ENCODE assay signal across 25 mouse cellular contexts in the genomic region with DNA sequence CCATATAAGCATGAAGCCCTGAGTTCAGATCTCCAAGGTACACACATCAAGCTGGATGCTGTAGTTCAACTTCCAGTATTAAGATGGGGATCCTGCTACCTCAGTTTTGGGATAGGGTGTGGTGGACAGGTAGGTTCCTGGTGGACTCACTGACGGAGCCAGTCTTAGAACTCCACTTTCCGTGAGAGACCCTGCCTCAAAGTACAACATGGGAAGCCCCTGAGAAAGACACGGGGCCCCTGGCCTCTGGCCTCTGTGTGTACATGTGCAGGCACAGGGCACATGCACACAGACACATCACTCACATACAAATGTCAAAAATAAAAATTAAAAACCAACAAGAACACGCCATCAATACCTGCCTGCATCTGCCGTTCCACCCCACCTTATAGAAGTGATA. TPM values are rescaled to one million over a fixed set of nuclear protein-coding genes. Genes with fewer than 3 reads are reported as not detected.
DNase-seq lines count a peak whose midpoint lies in the region; ATAC-seq and TF ChIP-seq lines count a peak whose summit lies in the region.
"Had no signal": no experiment of that assay in that cellular context is flagged by ENCODE, and none has a peak within 500 bp of the region (broad histone marks: within the 10 kb centered on the region; RNA-seq: fewer than 3 reads in every experiment).

No protein-coding gene starts in this region.

- peaks cover 26% of the 10 kb centered on the region; the same call in 1 of the 2 replicates for H3K4me1 ChIP-seq in heart, embryonic 10.5 days
- peaks cover 19% of the 10 kb centered on the region for H3K4me1 ChIP-seq in heart, embryonic 12.5 days (replicated peaks)
- peaks cover 19% of the 10 kb centered on the region for H3K4me1 ChIP-seq in heart, embryonic 16.5 days (ENCODE audit: control insufficient read depth, insufficient read depth, low read length)
- H3K4me1 ChIP-seq in heart, embryonic 11.5 days (ENCODE audit: control insufficient read depth, insufficient read depth, low read length) = peaks cover 5% of the 10 kb centered on the region
- H3K4me1 ChIP-seq in lung, embryonic 16.5 days (replicated peaks; ENCODE audit: control insufficient read depth, insufficient read depth, low read length) = no peaks in the 10 kb centered on the region
- H3K4me1 ChIP-seq: embryonic facial prominence, embryonic 10.5 days; embryonic facial prominence, embryonic 12.5 days; forebrain, embryonic 13.5 days had no signal

- WGBS in heart, embryonic 10.5 days = 84% methylated on average over 5 of the region's 5 CpGs
- WGBS in heart, embryonic 12.5 days = 85% methylated on average over 5 of the region's 5 CpGs
- WGBS in heart, embryonic 16.5 days = 83% methylated on average over 5 of the region's 5 CpGs
- WGBS in heart, embryonic 11.5 days (ENCODE audit: insufficient replicate concordance) = 85% methylated on average over 5 of the region's 5 CpGs
- WGBS in lung, embryonic 16.5 days = 93% methylated on average over 5 of the region's 5 CpGs

- TF ChIP-seq CTCF in gastrocnemius, adult 2 months (IDR thresholded peaks at IDR 0.05) = no peak

- peaks cover 19% of the 10 kb centered on the region; the same call in 1 of the 2 replicates for H3K36me3 ChIP-seq in heart, embryonic 10.5 days
- peaks cover 15% of the 10 kb centered on the region for H3K36me3 ChIP-seq in heart, embryonic 12.5 days
- no peaks in the 10 kb centered on the region for H3K36me3 ChIP-seq in heart, embryonic 16.5 days (ENCODE audit: control insufficient read depth, insufficient read depth)
- H3K36me3 ChIP-seq in heart, embryonic 11.5 days (ENCODE audit: control insufficient read depth, insufficient read depth, low read length) = no peaks in the 10 kb centered on the region
- no peaks in the 10 kb centered on the region for H3K36me3 ChIP-seq in lung, embryonic 16.5 days (ENCODE audit: control insufficient read depth, insufficient read depth, low read length)
- H3K36me3 ChIP-seq: G1E had no signal

- no peak overlapping the region for H3K4me3 ChIP-seq in gastrocnemius, adult 2 months
- no peak overlapping the region for H3K4me3 ChIP-seq in heart, embryonic 10.5 days
- H3K4me3 ChIP-seq in heart, embryonic 12.5 days = no peak overlapping the region
- no peak overlapping the region for H3K4me3 ChIP-seq in heart, embryonic 16.5 days (ENCODE audit: low read length)
- no peak overlapping the region for H3K4me3 ChIP-seq in heart, embryonic 11.5 days (ENCODE audit: low read depth, low read length)
- no peak overlapping the region for H3K4me3 ChIP-seq in lung, embryonic 16.5 days (ENCODE audit: low read length)
- H3K4me3 ChIP-seq: embryonic facial prominence, embryonic 10.5 days; embryonic facial prominence, embryonic 12.5 days; forebrain, embryonic 13.5 days had no signal

- DNase-seq in gastrocnemius, adult 2 months = no peak
- DNase-seq in gastrocnemius, postnatal 25 days = no peak
- DNase-seq in heart, embryonic 10.5 days (ENCODE audit: low spot score) = peak; percentile 62
- DNase-seq in lung, postnatal 14 days = no peak
- DNase-seq: adrenal gland, adult 8-10 months; adrenal gland, postnatal 14 days; adrenal gland, postnatal 36 days; B cell, adult 2 months; cerebellum, adult 11-12 months; cerebellum, adult 2 months; cerebellum, adult 9-10 months; cerebellum, postnatal 10 days; cerebellum, postnatal 25 days had no signal

- intact Hi-C loops in gastrocnemius, adult 2 months (cut with DNase I) = no loop called here

- H3K27me3 ChIP-seq in heart, embryonic 10.5 days (ENCODE audit: insufficient read depth, poor library complexity, severe bottlenecking) = no peaks in the 10 kb centered on the region
- no peaks in the 10 kb centered on the region for H3K27me3 ChIP-seq in heart, embryonic 12.5 days (replicated peaks)
- no peaks in the 10 kb centered on the region for H3K27me3 ChIP-seq in heart, embryonic 16.5 days (ENCODE audit: control insufficient read depth, insufficient read depth, low read length)
- no peaks in the 10 kb centered on the region for H3K27me3 ChIP-seq in heart, embryonic 11.5 days (ENCODE audit: control insufficient read depth, insufficient read depth, low read length)
- no peaks in the 10 kb centered on the region for H3K27me3 ChIP-seq in lung, embryonic 16.5 days (ENCODE audit: control insufficient read depth, insufficient read depth, low read depth, low read length)
- H3K27me3 ChIP-seq: CH12.LX; embryonic facial prominence, embryonic 12.5 days; forebrain, embryonic 13.5 days; Patski had no signal

- no peak for ATAC-seq in heart, embryonic 12.5 days (ENCODE audit: insufficient number of reproducible peaks, low FRiP score)
- no peak for ATAC-seq in heart, embryonic 16.5 days (replicated peaks; ENCODE audit: extremely low read depth, insufficient read depth, low FRiP score)
- no peak for ATAC-seq in heart, embryonic 11.5 days (replicated peaks; ENCODE audit: insufficient number of reproducible peaks, low FRiP score, low TSS enrichment)
- no peak for ATAC-seq in lung, embryonic 16.5 days (ENCODE audit: low read depth)
- ATAC-seq: activated CD4-positive, CD25-positive, alpha-beta regulatory T cell, adult 4 months; CD4-positive, CD25-positive, alpha-beta regulatory T cell, adult 4 months; forebrain, embryonic 13.5 days; Patski had no signal

- H3K4me2 ChIP-seq in heart, embryonic 12.5 days = no peak overlapping the region
- H3K4me2 ChIP-seq in heart, embryonic 16.5 days (ENCODE audit: low read depth, low read length) = no peak overlapping the region
- H3K4me2 ChIP-seq in heart, embryonic 11.5 days = no peak overlapping the region
- H3K4me2 ChIP-seq in lung, embryonic 16.5 days (ENCODE audit: low read depth, low read length) = no peak overlapping the region
- H3K4me2 ChIP-seq: embryonic facial prominence, embryonic 12.5 days; forebrain, embryonic 13.5 days had no signal

- H3K9ac ChIP-seq in heart, embryonic 12.5 days = no peak overlapping the region
- no peak overlapping the region; the same call in 1 of the 2 replicates for H3K9ac ChIP-seq in heart, embryonic 16.5 days (ENCODE audit: low read length)
- H3K9ac ChIP-seq in heart, embryonic 11.5 days (ENCODE audit: low read depth, low read length) = no peak overlapping the region
- H3K9ac ChIP-seq in lung, embryonic 16.5 days (ENCODE audit: low read length) = no peak overlapping the region
- H3K9ac ChIP-seq: embryonic facial prominence, embryonic 12.5 days; forebrain, embryonic 13.5 days had no signal

- H3K9me3 ChIP-seq in heart, embryonic 10.5 days = no peaks in the 10 kb centered on the region
- no peaks in the 10 kb centered on the region for H3K9me3 ChIP-seq in heart, embryonic 12.5 days (replicated peaks)
- no peaks in the 10 kb centered on the region for H3K9me3 ChIP-seq in heart, embryonic 16.5 days (replicated peaks; ENCODE audit: control insufficient read depth, low read length)
- no peaks in the 10 kb centered on the region for H3K9me3 ChIP-seq in heart, embryonic 11.5 days (replicated peaks; ENCODE audit: control insufficient read depth, low read length)
- no peaks in the 10 kb centered on the region for H3K9me3 ChIP-seq in lung, embryonic 16.5 days (ENCODE audit: control insufficient read depth, low read length)
- H3K9me3 ChIP-seq: embryonic facial prominence, embryonic 10.5 days; embryonic facial prominence, embryonic 12.5 days; forebrain, embryonic 13.5 days had no signal

- peak overlapping the region; percentile 43; the same call in 1 of the 2 replicates for H3K27ac ChIP-seq in gastrocnemius, adult 2 months
- no peak overlapping the region for H3K27ac ChIP-seq in heart, embryonic 10.5 days
- H3K27ac ChIP-seq in heart, embryonic 12.5 days (ENCODE audit: poor library complexity, severe bottlenecking) = no peak overlapping the region
- H3K27ac ChIP-seq in heart, embryonic 16.5 days (ENCODE audit: low read length) = peak overlapping the region; percentile 21; the same call in 1 of the 2 replicates
- no peak overlapping the region for H3K27ac ChIP-seq in heart, embryonic 11.5 days (ENCODE audit: low read depth, low read length)
- H3K27ac ChIP-seq in lung, embryonic 16.5 days (ENCODE audit: low read length) = peak overlapping the region; percentile 53
- H3K27ac ChIP-seq: embryonic facial prominence, embryonic 10.5 days; embryonic facial prominence, embryonic 12.5 days; forebrain, embryonic 13.5 days had no signal

RNA-seq across cellular contexts. Expression of gene A930033H14Rik, which starts 12.6 kb away (rescaled TPM):
- total RNA-seq in gastrocnemius, adult 2 months (2021) = 1 to 10 TPM; 3.4 to 5.1 TPM
- total RNA-seq in gastrocnemius, postnatal 25 days (2021) = 1 to 10 TPM; 2.7 to 2.8 TPM
- 1.7 and 1.9 TPM in 2 replicates for polyA plus RNA-seq in heart, embryonic 10.5 days (2016; fragmentation: Nextera tagmentation; extraction: Ambion mirVana)
- 1.9 TPM in 2 replicates for polyA plus RNA-seq in heart, embryonic 12.5 days (2016; fragmentation: Nextera tagmentation; extraction: Ambion mirVana)
- polyA plus RNA-seq in heart, embryonic 16.5 days (2015; fragmentation: Nextera tagmentation; extraction: Ambion mirVana) = 1.4 and 1.9 TPM in 2 replicates
- polyA plus RNA-seq in heart, embryonic 11.5 days (2014; fragmentation: Nextera tagmentation; extraction: Ambion mirVana) = 1.8 and 2.4 TPM in 2 replicates
- 1.2 and 1.5 TPM in 2 replicates for polyA plus RNA-seq in lung, embryonic 16.5 days (2015; fragmentation: Nextera tagmentation; extraction: Ambion mirVana)
- polyA plus RNA-seq: activated CD4-positive, CD25-positive, alpha-beta regulatory T cell, adult 4 months; CD4-positive, CD25-positive, alpha-beta regulatory T cell, adult 4 months; G1E had no signal

Comparison
In these comparisons a context has a peak if more than half of its experiments do, and no peak if none do; other contexts are left out.
1. H3K27ac ChIP-seq: peak in gastrocnemius, adult 2 months (single experiment), heart, embryonic 16.5 days (single experiment) and lung, embryonic 16.5 days (single experiment); none in heart, embryonic 10.5 days (single experiment), heart, embryonic 12.5 days (single experiment) and heart, embryonic 11.5 days (single experiment).